Mouse (Mus musculus): ENCODE results near the gene Syt12.

DNA sequence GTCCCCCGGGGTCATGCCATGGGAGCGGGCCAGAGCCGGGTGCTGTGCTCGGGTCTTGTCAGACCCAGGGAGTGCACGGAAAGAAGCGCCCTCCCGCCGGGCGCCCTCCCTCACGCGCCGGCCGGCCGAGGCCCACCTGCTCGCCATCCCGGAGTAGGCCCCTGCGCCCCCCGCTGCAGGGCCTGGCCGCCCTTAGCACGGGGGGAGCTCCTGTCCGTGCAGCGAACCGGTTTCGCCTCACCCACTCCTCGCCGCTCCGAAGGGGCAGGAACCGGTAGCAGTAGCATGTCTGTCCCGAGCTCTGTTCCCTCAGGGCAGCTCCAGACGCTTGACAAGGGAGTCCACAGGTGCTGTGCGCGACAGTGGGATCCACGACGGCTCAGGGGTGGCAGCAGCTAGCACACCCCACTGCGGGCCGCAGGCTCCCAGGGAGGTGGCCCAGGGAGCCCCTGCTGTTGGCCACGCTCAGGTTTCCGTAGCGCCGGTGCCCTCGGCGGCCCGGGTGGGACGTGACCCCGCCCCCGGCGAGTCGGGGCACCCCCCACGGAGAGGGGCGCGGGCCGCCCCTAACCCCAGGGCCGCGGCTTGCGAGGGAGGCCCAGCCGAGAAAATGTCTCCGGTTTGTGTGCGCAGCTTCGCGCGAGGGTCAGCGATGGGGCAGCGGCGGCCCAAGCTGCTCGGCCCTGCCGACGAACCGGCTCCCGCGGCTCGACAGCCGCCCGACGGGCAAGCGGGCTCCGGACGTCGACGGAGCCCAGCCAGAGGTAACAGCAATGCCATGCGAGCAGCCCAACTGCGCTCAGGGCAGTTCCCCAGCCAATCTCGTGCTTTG, 79.2 kb downstream of the Syt12 start, which contains the start of gene Kdm2a:
- TF ChIP-seq CTCF (IDR thresholded peaks at IDR 0.05; ENCODE audit: extremely low read depth, insufficient read depth, insufficient read length, insufficient replicate concordance), result no peak
- no peak for TF ChIP-seq POLR2A (IDR thresholded peaks at IDR 0.05; ENCODE audit: low read depth, low read length)

Data from spleen, adult 2 months (tissue).